Mouse (Mus musculus): ENCODE results near the gene Pigm.

GRCm38 (mm10) chr1:172376758-172377458 is 562 bp downstream of the Pigm start:
- TF ChIP-seq CTCF (conservative IDR thresholded peaks at IDR 0.05; ENCODE audit: low read length) = no peak
- no peak for TF ChIP-seq POU5F1 (IDR thresholded peaks at IDR 0.05; ENCODE audit: borderline replicate concordance, low read length)
